Mouse (Mus musculus): ENCODE data around the gene Ptpn1. TPM values are rescaled to one million over a fixed set of nuclear protein-coding genes. Genes with fewer than 3 reads are reported as not detected.

The Ptpn1 gene
- polyA plus RNA-seq, 1 experiment from 2014 or later, result 45.5 TPM

GRCm38 (mm10) chr2:168004369-168004768, 72.5 kb downstream of the Ptpn1 start:
- no peak overlapping the region for H3K9ac ChIP-seq (ENCODE audit: low read depth, low read length)
- 60% methylated on average over 2 of the region's 2 CpGs for WGBS
- no peaks in the 10 kb centered on the region; the same call in 1 of the 2 replicates for H3K36me3 ChIP-seq (ENCODE audit: control insufficient read depth, insufficient read depth, low read length)
- H3K27ac ChIP-seq (ENCODE audit: low read length), result no peak overlapping the region
- no peaks in the 10 kb centered on the region for H3K27me3 ChIP-seq (replicated peaks; ENCODE audit: control insufficient read depth, insufficient read depth, low read length)
- H3K9me3 ChIP-seq (ENCODE audit: control insufficient read depth, low read length), result peaks cover 5% of the 10 kb centered on the region
- no peak for ATAC-seq
- no peak overlapping the region for H3K4me2 ChIP-seq (ENCODE audit: low read depth, low read length)
- H3K4me3 ChIP-seq (ENCODE audit: low read length), result no peak overlapping the region
- H3K4me1 ChIP-seq (ENCODE audit: control insufficient read depth, insufficient read depth, low read length), result peaks cover 27% of the 10 kb centered on the region

GRCm38 (mm10) chr2:168005005-168005404, 73.1 kb downstream of the Ptpn1 start:
- H3K4me2 ChIP-seq (ENCODE audit: low read depth, low read length), result no peak overlapping the region
- H3K27me3 ChIP-seq (replicated peaks; ENCODE audit: control insufficient read depth, insufficient read depth, low read length), result no peaks in the 10 kb centered on the region
- peaks cover 29% of the 10 kb centered on the region for H3K4me1 ChIP-seq (ENCODE audit: control insufficient read depth, insufficient read depth, low read length)
- no peaks in the 10 kb centered on the region; the same call in 1 of the 2 replicates for H3K36me3 ChIP-seq (ENCODE audit: control insufficient read depth, insufficient read depth, low read length)
- ATAC-seq, result peak; percentile 54
- peaks cover 5% of the 10 kb centered on the region for H3K9me3 ChIP-seq (ENCODE audit: control insufficient read depth, low read length)
- 0 out of 2 replicates have a peak overlapping the region, but pooled peaks have one; percentile 17 for H3K9ac ChIP-seq (ENCODE audit: low read depth, low read length)
- H3K4me3 ChIP-seq (ENCODE audit: low read length), result no peak overlapping the region
- 79% methylated on average over 3 of the region's 3 CpGs for WGBS
- peak overlapping the region; percentile 68 for H3K27ac ChIP-seq (ENCODE audit: low read length)

DNA sequence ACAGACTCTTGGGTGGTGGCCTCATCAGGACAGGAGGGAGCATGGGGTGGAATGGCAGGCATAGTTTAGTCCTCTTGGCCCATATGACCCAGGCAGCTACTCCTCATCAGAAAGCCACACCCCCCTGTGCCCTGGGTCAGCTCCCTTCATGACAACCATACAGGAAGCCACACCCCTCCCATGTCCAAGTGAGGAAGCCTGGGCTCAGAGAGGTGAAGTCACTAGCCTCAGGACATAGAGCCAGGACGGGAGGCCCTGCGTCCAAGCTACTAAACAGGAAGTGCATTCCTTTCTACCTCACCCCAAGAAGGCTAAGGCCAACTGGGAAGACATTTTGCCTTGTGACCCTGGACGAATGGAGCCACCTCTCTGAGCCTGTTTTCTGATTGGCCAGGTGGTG, 73.8 kb downstream of the Ptpn1 start:
- H3K4me1 ChIP-seq (ENCODE audit: control insufficient read depth, insufficient read depth, low read length), result peaks cover 35% of the 10 kb centered on the region
- peak overlapping the region; percentile 68 for H3K27ac ChIP-seq (ENCODE audit: low read length)
- H3K27me3 ChIP-seq (replicated peaks; ENCODE audit: control insufficient read depth, insufficient read depth, low read length), result no peaks in the 10 kb centered on the region
- 32% methylated on average over 3 of the region's 3 CpGs for WGBS
- peaks cover under 1% of the 10 kb centered on the region for H3K9me3 ChIP-seq (ENCODE audit: control insufficient read depth, low read length)
- peak; percentile 45 for ATAC-seq
- H3K9ac ChIP-seq (ENCODE audit: low read depth, low read length), result peak overlapping the region; percentile 17; the same call in 1 of the 2 replicates
- no peaks in the 10 kb centered on the region for H3K36me3 ChIP-seq (ENCODE audit: control insufficient read depth, insufficient read depth, low read length)
- H3K4me2 ChIP-seq (ENCODE audit: low read depth, low read length), result no peak overlapping the region
- H3K4me3 ChIP-seq (ENCODE audit: low read length), result no peak overlapping the region

DNA sequence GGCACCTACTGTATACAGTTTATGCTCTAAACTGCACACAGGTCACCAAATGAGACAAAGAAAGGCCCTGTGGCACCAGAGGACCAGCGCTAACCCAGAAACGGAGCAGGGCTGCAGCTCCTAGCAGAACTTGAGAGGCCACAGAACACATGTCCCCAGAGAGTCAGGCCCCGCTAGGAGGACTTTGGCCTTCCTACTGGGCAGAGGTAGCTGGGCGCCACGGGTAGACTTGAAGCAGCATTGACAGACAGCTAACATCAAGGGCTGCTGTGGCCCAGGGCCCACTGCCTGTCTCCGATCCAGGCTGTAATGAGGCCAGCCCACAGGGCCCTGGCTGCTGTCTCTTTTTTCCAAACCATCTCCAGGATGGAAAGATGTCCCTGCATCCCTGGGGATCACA, 74.6 kb downstream of the Ptpn1 start:
- H3K4me3 ChIP-seq (ENCODE audit: low read length), result no peak overlapping the region
- H3K4me2 ChIP-seq (ENCODE audit: low read depth, low read length), result no peak overlapping the region
- H3K36me3 ChIP-seq (ENCODE audit: control insufficient read depth, insufficient read depth, low read length), result no peaks in the 10 kb centered on the region
- peak; percentile 39 for ATAC-seq
- H3K9ac ChIP-seq (ENCODE audit: low read depth, low read length), result peak overlapping the region; percentile 53
- no peaks in the 10 kb centered on the region for H3K27me3 ChIP-seq (replicated peaks; ENCODE audit: control insufficient read depth, insufficient read depth, low read length)
- peak overlapping the region; percentile 38 for H3K27ac ChIP-seq (ENCODE audit: low read length)
- WGBS, result 72% methylated on average over 6 of the region's 6 CpGs
- no peaks in the 10 kb centered on the region for H3K9me3 ChIP-seq (ENCODE audit: control insufficient read depth, low read length)
- peaks cover 43% of the 10 kb centered on the region for H3K4me1 ChIP-seq (ENCODE audit: control insufficient read depth, insufficient read depth, low read length)

DNA sequence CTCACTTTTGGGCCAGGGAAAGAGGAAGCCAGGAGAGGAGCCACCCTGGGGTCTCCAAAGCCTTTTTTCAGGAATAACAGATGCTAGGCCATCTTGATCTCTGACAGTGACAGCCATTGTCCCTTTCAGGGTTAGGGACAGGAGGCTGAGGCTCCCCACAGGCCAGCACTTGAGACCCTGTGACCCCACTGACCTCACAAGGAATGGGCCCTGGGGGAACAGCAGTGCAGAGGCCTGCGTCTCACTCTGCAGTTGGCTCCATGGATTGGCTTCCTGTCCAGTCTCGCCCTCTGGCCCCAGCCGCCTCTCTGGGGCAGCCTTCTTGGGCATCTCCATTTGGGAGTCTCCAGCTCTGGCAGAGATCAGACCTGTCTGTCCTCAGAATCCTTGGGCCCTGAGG, 76.3 kb downstream of the Ptpn1 start:
- Histone ChIP-seq H3K9me3 (ENCODE audit: control insufficient read depth, low read length) (no peaks in the 10 kb centered on the region), H3K9ac (ENCODE audit: low read depth, low read length) (no peak overlapping the region), H3K27ac (ENCODE audit: low read length) (no peak overlapping the region), H3K4me1 (ENCODE audit: control insufficient read depth, insufficient read depth, low read length) (peaks cover 43% of the 10 kb centered on the region), H3K27me3 (replicated peaks; ENCODE audit: control insufficient read depth, insufficient read depth, low read length) (no peaks in the 10 kb centered on the region), H3K4me2 (ENCODE audit: low read depth, low read length) (no peak overlapping the region), H3K4me3 (ENCODE audit: low read length) (no peak overlapping the region), H3K36me3 (ENCODE audit: control insufficient read depth, insufficient read depth, low read length) (no peaks in the 10 kb centered on the region)
- 84% methylated on average over 3 of the region's 3 CpGs for WGBS
- ATAC-seq, result no peak

DNA sequence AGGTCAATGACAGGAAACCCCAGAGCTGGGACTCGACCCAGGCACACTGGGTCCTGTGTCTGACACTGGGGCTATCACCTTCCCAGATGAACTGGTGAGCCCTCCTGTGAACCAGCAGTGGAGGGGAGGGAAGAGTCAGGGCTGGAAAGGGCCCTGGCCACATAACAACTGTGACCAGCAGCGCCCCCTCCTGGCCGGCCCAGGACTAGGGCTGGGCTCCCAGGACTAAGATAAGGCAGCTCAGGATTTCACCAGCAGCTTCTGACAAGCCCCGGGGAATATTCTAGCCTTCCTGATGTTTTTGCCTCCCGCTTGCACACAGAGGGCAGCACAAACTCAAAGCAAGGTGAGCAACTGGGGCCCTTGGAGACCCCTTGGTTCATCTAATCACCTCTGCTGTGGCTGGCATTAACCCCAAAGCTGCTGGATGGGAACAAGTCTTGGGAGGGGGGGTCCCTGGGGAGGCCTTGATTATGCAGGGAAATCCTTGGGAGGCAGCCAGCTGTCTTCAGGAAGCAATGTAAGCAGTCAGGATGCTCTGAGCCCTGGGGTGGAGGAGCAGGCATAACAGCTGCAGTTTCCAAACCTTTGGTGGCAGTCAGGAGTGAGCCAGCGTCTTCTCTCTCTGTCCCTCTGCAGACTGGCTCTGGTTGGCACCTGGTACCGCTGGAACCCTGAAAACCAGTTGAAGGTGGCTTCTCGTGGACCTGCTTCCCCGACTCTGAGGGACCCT, 78.2 kb downstream of the Ptpn1 start, which contains the start of gene Ripor3:
Gene Ripor3, minus strand, starts transcription at position 683 of the 733 bp plus-strand sequence.
- WGBS, result 37% methylated on average over 9 of the region's 9 CpGs
- Histone ChIP-seq H3K4me1 (ENCODE audit: control insufficient read depth, insufficient read depth, low read length) (peaks cover 38% of the 10 kb centered on the region), H3K9me3 (ENCODE audit: control insufficient read depth, low read length) (no peaks in the 10 kb centered on the region), H3K27ac (ENCODE audit: low read length) (peak within 1 kb of the TSS; percentile 59), H3K4me2 (ENCODE audit: low read depth, low read length) (no peak within 1 kb of the TSS), H3K36me3 (ENCODE audit: control insufficient read depth, insufficient read depth, low read length) (no peaks in the 10 kb centered on the region), H3K4me3 (ENCODE audit: low read length) (no peak within 1 kb of the TSS), H3K27me3 (replicated peaks; ENCODE audit: control insufficient read depth, insufficient read depth, low read length) (no peaks in the 10 kb centered on the region), H3K9ac (ENCODE audit: low read depth, low read length) (peak within 1 kb of the TSS; percentile 31; the same call in 1 of the 2 replicates)
- ATAC-seq, result 0 out of 2 replicates have a peak, but pooled peaks have one; percentile 14

DNA sequence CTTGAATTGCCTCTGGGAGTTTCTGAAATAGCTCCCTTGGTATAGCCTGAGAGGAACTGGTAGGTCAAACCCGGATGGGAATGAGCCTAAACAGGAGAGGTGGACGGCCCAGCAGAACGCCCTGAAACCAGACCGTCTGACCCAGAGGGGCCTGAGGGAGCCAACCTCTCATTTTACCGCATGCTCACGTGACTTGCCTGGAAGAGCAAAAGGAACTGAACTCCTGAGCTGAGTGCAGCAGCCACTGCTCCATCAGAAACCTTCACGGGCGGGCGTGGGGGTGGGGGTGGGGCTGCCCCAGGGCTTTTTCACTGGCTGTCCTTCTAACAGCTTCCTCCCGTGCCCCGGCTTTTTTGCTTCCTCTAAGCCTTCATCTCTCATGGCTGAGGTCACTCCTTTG, 79.0 kb downstream of the Ptpn1 start:
- H3K36me3 ChIP-seq (ENCODE audit: control insufficient read depth, insufficient read depth, low read length), result no peaks in the 10 kb centered on the region
- H3K4me2 ChIP-seq (ENCODE audit: low read depth, low read length), result no peak overlapping the region
- peak overlapping the region; percentile 31; the same call in 1 of the 2 replicates for H3K9ac ChIP-seq (ENCODE audit: low read depth, low read length)
- no peak for ATAC-seq
- H3K4me1 ChIP-seq (ENCODE audit: control insufficient read depth, insufficient read depth, low read length), result peaks cover 33% of the 10 kb centered on the region
- WGBS, result 27% methylated on average over 11 of the region's 11 CpGs
- peak overlapping the region; percentile 59; the same call in 1 of the 2 replicates for H3K27ac ChIP-seq (ENCODE audit: low read length)
- no peaks in the 10 kb centered on the region for H3K9me3 ChIP-seq (ENCODE audit: control insufficient read depth, low read length)
- no peaks in the 10 kb centered on the region for H3K27me3 ChIP-seq (replicated peaks; ENCODE audit: control insufficient read depth, insufficient read depth, low read length)
- H3K4me3 ChIP-seq (ENCODE audit: low read length), result no peak overlapping the region

DNA sequence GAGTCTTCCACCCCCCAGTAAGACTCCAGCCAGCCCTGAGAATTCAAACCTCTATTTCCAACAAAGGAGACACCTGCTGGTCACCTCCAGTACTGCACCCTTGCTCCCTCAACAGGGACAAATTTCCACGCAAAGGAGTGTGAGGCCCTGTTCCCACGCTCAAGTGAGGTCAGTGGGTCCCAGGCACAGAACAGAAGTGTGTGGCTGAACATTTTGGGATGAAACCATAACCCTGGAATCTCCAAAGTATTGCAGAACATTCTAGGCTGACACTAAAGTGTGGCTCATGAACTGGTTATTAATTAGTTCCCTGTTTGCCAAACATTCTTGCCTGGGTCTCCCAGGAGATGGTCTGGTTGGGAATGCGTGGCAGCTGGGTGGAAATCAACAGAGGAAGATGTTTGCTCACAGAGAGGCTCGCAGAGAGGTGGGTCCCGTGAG, 85.1 kb downstream of the Ptpn1 start:
- H3K27ac ChIP-seq (ENCODE audit: low read length), result peak overlapping the region; percentile 82
- no peaks in the 10 kb centered on the region for H3K27me3 ChIP-seq (replicated peaks; ENCODE audit: control insufficient read depth, insufficient read depth, low read length)
- no peaks in the 10 kb centered on the region for H3K9me3 ChIP-seq (ENCODE audit: control insufficient read depth, low read length)
- H3K9ac ChIP-seq (ENCODE audit: low read depth, low read length), result no peak overlapping the region
- no peak for ATAC-seq
- WGBS, result 19% methylated on average over 5 of the region's 5 CpGs
- no peak overlapping the region for H3K4me3 ChIP-seq (ENCODE audit: low read length)
- H3K36me3 ChIP-seq (ENCODE audit: control insufficient read depth, insufficient read depth, low read length), result no peaks in the 10 kb centered on the region
- peaks cover 40% of the 10 kb centered on the region for H3K4me1 ChIP-seq (ENCODE audit: control insufficient read depth, insufficient read depth, low read length)
- no peak overlapping the region for H3K4me2 ChIP-seq (ENCODE audit: low read depth, low read length)

- 54% methylated on average over 9 of the region's 9 CpGs for WGBS
- Histone ChIP-seq H3K9me3 (ENCODE audit: control insufficient read depth, low read length) (no peaks in the 10 kb centered on the region), H3K4me2 (ENCODE audit: low read depth, low read length) (no peak overlapping the region), H3K36me3 (ENCODE audit: control insufficient read depth, insufficient read depth, low read length) (no peaks in the 10 kb centered on the region), H3K9ac (ENCODE audit: low read depth, low read length) (no peak overlapping the region; the same call in 1 of the 2 replicates), H3K4me1 (ENCODE audit: control insufficient read depth, insufficient read depth, low read length) (peaks cover 42% of the 10 kb centered on the region), H3K27me3 (replicated peaks; ENCODE audit: control insufficient read depth, insufficient read depth, low read length) (no peaks in the 10 kb centered on the region), H3K4me3 (ENCODE audit: low read length) (no peak overlapping the region), H3K27ac (ENCODE audit: low read length) (peak overlapping the region; percentile 77)
- peak; percentile 24; the same call in 1 of the 2 replicates for ATAC-seq
Observed at GRCm38 (mm10) chr2:168019201-168019715, 87.4 kb downstream of the Ptpn1 start.
